Mouse (Mus musculus) thymus, postnatal 14 days (tissue): ENCODE results near the gene Gm20388.

Experiments
- DNase-seq: peaks from one replicate; pipeline ENCODE4 v3.0.0; 2021

Gm20388 gene

DNA sequence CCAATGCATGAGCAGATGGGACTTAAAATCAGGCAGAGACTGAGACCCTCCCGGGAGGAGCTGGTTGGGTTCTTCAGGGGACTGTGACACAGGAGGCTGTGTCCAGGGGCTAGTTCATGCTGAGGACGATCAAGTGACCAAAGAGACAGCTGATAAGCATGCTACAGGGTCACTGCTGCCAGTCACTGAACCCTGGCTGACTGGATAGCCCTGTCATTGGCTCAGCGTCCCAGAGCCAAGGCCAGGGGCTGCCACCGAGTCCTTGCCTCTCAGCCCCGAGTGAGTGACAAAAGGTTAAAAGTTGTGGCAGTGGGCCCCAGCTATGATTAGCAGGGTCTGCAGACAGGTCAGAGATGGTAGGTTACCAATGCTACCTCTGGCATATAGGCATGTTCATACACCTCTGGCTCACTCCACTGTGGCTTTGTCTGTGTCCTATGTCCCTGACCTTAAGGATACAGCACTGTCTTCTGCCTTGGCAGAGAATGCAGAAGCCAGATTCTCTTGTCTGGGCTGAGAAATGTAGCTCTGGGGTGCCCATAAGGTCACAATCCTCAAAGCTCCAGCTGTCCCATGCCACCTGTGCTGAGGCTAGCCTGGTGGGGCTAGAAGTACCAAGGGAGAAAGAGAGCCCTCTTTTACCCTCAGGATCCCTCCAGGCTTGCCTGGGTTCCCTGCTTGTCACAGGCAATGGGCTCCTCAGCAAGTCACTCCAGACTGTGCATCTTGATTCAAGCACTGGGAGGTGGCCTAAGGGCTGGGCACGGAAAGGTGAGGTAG lies 2733.7 kb downstream of the Gm20388 start:
- no peak for DNase-seq

DNA sequence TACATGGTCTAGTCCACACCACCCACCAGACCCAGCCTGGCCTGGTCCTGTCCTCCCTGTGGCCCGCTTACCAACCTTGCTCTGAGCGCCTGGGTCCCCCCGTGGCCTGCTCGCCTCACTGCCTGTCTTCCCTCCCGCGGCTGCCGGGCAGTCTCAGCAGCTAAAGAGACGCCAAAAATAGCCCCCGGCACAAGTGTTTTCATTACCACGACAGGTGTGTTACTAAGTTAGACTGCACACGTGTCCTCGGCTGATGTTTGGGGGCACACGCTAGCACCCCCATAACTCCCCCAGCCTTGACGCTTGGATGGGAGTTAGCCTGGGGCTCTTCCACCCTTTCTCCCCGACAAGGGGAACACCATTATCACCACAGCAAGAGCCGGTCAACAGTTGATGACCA lies 2735.7 kb downstream of the Gm20388 start:
- no peak for DNase-seq

DNA sequence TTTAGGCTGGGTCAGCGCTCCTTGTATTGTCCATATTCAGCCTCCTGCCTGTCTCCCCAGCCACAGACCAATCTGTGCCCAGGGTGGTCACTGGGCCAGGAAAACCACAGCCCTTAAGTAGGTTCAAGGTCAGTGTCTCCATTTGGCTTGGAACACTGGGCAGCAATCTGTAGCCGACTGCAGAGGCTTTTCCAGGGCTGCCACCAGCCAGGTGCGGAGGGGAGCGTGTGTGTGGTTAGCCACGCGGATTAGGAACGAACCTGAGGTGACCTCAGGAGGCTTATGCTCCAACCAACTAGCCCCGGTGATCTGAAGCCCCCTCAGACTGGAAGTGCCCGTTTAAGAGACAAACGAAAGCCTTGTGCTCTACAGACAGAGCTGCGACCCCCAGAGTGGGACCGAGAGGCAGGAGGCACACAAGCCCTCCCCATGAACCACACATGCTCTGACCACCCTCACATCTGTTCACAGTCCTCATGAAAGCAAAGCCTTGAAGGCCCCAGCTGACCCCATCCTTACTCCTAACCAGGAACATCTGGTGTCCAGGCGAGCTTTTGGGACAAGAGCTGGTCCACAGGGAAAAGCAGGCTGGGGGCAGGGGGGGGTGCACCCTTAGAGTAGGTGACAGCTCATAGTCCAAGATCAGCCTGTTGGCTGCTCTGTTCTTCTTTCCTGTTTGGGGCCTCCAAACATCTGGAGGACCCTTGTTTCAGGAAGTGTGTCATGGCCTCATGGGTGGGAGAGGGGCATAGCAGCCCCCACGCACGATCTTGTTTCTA lies 2737.7 kb downstream of the Gm20388 start:
- DNase-seq, result no peak

DNA sequence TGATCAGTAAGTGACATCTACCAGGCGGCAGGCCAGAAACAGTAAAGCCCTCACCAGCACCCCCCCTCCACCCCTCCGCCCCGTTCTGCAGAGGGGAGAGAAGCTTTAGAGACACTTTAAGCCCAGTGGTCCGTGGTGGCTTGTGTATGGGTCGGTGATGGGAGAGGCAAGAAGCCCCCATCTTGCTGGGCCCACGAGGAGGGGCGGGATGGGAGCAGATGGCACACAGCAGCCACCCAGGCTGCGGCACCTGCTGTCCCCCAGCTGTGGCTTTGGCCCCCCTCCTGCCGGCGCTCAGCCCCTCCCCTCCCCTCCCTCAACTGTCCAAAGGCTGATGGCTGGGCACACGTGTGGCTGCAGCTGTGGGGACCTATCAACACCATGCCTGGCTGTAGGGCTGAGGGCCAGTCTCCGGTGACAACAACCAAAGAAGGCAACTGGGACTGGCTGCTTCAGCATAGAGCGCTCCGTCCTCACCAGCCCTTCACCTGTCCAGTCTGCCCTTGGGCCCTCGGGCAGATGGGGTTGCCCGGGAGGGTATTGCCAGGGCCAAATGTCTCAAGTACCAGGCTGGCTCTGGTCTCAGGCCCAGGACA lies 2740.8 kb downstream of the Gm20388 start:
- no peak for DNase-seq

GRCm38 (mm10) chr8:122652643-122653042 lies 2742.0 kb downstream of the Gm20388 start:
- no peak for DNase-seq

GRCm38 (mm10) chr8:122654768-122655167 lies 2744.1 kb downstream of the Gm20388 start:
- DNase-seq, result no peak

GRCm38 (mm10) chr8:122656056-122656999 lies 2745.7 kb downstream of the Gm20388 start:
- no peak for DNase-seq

- no peak for DNase-seq
Measured at GRCm38 (mm10) chr8:122658149-122658806, 2747.6 kb downstream of the Gm20388 start.

DNA sequence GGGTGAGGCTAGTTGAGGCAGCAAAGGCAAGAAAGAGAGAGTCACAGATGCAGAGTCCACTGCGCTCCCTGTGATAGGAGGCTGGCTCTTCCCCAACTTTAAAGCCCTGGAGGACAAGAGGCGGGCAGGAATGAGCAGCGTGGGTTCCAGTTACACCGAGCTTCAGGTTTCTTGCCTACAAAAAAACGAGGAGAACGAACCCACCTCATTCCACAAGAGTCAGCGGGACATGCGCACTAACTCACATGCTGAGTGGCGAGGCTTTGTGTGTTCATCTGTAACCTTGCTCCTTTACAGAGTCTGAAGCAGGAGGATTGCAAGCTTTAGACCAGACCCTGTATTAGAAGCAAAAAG lies 2748.1 kb downstream of the Gm20388 start:
- DNase-seq, result no peak

DNA sequence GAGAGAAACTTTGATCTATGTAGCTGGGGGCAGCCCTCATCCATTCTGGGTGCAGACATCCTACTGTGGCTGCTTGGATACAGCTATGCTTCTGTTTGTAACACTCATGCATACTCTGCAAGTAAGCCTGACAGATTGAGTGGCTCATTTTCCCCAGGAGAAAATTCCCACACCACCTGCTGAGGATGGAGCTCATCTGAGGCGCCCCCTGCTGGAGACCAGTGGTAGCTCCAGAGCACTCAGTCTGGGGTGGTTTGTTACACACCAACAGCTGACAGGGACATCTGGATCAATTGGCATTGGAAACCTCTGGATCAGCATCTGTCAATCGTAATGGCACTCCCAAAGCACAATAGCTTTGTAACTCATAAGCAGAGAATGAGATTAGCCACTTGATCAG lies 2749.4 kb downstream of the Gm20388 start:
- DNase-seq, result peak; percentile 30

DNA sequence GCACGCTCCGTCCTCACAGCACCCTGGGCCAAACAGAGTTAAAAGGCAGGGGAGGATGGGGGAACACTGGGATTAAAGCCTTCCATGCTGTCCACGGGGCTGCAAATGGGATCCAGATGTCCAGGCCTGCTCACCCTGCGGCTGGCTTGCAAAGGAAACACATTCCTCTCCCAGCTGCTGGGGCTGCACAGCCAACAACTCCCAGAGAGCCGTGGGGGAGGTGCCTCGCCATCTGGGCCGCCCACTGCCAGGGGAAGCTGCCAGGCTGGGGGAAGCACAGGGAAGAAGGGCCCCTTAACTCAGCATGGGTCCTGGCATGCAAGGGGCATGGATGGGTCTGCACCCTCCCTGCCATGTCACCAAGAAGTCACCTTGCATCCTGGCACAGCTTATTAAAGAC lies 2750.5 kb downstream of the Gm20388 start:
- no peak for DNase-seq

DNA sequence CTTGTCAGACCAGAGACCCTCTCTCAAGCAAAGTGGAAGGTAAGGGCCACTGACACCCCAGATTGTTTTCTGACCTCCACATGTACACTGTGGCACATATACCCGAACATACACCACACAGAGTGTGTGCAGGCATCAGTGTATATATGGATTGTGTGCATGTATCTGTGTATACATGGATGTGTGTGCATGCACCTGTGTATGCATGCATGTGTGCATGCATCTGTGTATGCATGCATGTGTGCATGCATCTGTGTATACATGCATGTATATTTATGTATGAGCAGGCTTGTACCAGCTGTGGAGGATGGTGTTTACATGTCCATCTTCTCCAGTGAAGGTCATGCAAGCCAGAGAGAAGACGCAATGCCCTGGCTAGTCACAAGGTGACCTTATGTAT lies 2751.3 kb downstream of the Gm20388 start:
- no peak for DNase-seq

GRCm38 (mm10) chr8:122663106-122663505 lies 2752.5 kb downstream of the Gm20388 start:
- no peak for DNase-seq

- DNase-seq, result no peak
Measured at GRCm38 (mm10) chr8:122663670-122664069, 2753.0 kb downstream of the Gm20388 start.

DNA sequence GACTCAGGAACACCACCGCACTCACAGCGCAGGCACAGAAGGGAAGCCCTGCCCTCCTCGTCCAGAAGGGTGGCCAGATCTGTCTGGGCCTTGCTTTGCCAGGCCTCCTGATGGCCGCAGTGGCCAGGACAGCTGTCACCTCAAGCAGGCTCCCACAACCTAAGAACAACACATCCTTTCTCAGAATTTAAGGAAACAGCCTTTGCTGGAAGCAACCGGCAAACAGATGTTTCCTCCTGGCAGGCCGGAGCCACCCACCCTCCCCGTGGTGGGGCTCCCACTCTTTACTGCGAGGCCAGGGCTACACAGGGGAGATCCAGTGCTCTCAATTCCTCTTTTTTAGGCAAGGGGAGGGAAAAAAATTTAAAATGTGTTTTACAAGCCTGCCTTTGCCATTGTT lies 2754.6 kb downstream of the Gm20388 start:
- no peak for DNase-seq

DNA sequence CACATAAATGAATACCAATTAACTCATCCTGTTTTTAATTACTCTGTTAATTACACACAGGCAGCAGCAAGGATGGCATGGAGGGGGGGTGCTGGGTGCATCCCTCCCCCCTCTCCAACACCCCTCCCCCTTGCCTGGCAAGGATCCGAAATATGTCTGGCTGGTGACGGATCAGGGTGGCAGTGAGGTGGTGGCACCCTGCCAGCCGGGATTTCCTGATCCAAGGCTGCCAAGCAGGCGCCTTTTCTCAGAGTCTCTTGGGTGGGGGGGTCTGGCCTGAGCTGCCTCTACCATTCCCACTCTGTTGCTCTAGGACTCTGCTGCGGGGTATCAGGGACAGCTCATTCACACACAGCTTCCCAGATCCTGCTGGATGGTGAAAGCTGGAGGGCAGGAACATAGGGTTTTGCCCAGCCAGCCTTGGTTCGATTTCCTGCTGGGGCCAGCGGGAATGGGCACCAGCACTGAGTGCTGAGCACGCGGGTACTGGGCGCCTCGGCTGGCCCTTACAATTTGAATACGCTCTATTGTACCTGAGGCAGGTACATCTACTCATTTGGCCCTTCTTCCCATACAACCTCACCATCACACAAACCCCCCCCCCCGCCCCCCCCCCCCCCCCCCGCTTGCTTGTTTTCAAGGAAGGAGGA lies 2755.2 kb downstream of the Gm20388 start:
- no peak for DNase-seq

- no peak for DNase-seq
Measured at GRCm38 (mm10) chr8:122666338-122666764, 2755.7 kb downstream of the Gm20388 start.

GRCm38 (mm10) chr8:122666827-122667226 lies 2756.2 kb downstream of the Gm20388 start:
- DNase-seq, result peak; percentile 76

GRCm38 (mm10) chr8:122667854-122668253 lies 2757.2 kb downstream of the Gm20388 start:
- DNase-seq, result no peak

DNA sequence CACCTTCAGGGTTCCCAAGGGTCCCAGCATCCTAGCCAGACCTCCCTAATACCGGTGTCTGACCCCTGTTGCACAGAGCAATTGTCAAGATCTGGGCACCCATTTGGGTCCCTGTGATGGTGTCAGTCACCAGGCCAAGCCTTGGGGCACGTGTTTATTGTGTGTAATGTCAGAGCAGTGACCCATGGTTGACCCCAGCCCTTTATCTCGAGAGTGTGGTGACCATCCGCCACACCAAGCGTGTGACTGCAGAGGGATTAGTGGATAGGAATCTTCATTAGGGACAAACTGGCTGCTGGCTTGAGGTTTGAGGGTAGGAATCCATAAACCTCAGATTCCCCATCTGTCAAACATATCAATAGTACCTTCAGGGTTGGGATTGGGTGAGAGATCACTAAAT lies 2758.7 kb downstream of the Gm20388 start:
- no peak for DNase-seq

DNA sequence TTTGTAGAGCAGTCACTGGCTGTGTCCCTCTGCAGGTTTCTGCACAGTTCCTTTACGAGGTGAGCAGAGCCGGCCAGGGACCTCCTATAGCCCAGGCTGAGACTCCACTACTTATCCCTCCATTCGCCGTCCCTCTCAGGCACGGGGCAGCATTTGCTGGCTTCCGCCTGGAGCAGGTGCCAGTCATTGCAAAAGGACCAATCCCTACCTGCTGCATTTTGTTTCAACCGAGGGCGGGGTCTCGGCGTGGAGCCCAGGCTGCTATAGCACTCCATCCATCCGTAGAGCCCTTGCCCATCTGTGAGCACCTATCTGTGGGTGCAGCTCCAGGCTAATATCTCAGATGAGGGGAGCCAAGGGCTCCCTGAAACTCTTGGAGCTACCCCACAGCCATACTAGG lies 2759.4 kb downstream of the Gm20388 start:
- DNase-seq, result no peak

- no peak for DNase-seq
Measured at GRCm38 (mm10) chr8:122670718-122671117, 2760.1 kb downstream of the Gm20388 start.
